Mouse (Mus musculus): ENCODE measurements around the gene Clcnkb.

Clcnkb gene

DNA sequence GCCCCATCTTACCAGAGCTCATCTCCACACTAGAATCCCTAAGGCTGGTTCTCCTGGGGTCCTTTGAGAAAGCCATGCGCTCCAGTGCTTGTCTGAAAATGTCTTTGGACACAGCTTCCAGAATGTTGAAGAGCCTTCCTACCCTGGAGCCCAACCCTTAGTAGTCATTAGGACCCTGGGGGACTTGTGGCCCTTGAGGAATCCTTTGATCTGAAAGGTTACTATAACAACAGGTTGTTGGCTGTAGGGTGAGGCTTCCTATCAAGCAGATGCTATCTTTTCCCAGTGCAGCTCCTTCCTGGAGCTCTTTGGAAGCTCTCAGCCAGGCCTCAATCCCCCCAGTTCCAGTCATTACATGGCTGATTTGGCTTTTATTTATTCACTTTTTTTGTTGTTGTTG lies 20.2 kb upstream of the Clcnkb start, which contains the start of gene Srarp:
Gene Srarp (minus strand): TSS at position 132 of the 400 bp plus-strand sequence.
- no peak for DNase-seq (ENCODE audit: low read depth, low spot score)

GRCm38 (mm10) chr4:141433191-141433590 lies 17.4 kb upstream of the Clcnkb start:
- DNase-seq (ENCODE audit: low read depth, low spot score): no peak

DNA sequence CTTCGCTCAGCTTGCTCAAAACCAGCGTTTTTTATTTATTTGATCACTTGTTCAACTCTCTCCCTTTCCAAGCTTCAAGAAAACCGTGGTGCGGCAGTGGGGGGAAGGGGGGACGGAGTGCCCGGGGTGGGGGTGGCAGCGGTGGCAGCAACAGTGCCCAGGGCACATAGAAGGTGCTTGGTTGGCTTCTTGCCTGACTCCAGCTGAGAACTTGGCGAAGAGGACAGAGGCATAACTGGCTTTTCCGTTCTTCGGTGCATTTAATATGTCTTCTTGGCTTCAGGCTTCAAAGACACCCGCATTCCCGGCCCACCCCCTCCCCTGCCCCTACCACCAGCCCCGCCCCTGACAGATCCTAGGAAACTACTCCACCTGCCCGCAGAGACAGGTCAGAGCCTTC lies 16.9 kb upstream of the Clcnkb start:
- DNase-seq (ENCODE audit: low read depth, low spot score): no peak

DNA sequence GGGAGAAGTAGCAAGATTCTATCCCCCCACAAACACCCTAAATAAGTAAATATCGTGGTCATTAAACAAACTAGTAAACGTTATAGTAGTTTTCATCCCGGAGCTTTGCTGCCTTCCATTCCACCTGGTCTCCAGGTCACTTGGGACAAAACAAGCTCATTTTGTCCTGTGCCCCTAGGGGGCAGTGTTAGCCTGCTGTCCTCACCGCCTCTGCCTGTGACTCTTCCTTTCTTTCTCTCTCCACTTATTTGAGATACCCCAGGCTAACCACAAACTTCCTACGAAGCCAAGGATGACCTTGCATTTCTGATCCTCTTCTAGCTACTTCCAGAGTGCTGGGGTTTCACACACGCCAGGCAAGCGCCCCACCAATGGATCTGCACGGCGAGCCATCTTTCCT lies 15.2 kb upstream of the Clcnkb start:
- DNase-seq (ENCODE audit: low read depth, low spot score): peak; percentile 86

- peak; percentile 48 for DNase-seq (ENCODE audit: low read depth, low spot score)
Measured at GRCm38 (mm10) chr4:141429847-141430246, 14.0 kb upstream of the Clcnkb start.

- DNase-seq (ENCODE audit: low read depth, low spot score): no peak
Measured at GRCm38 (mm10) chr4:141429381-141429780, 13.6 kb upstream of the Clcnkb start.

DNA sequence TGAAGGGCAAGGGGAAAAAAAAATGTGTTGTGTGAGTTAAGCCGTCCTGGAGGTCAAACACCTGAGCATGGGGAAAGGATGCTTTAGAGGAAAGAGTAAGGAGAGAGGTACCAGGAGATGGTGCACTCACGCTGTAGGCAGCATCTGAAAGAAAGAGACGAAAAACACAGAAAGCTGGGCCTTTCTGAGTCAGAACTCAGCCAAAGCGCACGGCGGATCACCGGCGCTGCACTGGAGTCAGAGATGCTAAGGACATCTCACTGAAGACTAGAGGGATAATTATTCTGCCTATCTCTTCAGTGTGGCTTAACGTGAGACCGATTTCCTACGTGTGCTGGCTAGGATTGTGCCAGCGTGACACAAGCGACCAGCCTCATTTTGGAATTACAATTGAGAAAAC lies 12.1 kb upstream of the Clcnkb start:
- no peak for DNase-seq (ENCODE audit: low read depth, low spot score)

GRCm38 (mm10) chr4:141426796-141427745 lies 11.3 kb upstream of the Clcnkb start:
- DNase-seq (ENCODE audit: low read depth, low spot score): no peak

- peak; percentile 93 for DNase-seq (ENCODE audit: low read depth, low spot score)
Measured at GRCm38 (mm10) chr4:141425484-141426479, 10.0 kb upstream of the Clcnkb start.

- DNase-seq (ENCODE audit: low read depth, low spot score): no peak
Measured at GRCm38 (mm10) chr4:141423691-141424431, 8.0 kb upstream of the Clcnkb start.

GRCm38 (mm10) chr4:141423288-141423687 lies 7.5 kb upstream of the Clcnkb start:
- no peak for DNase-seq (ENCODE audit: low read depth, low spot score)

DNA sequence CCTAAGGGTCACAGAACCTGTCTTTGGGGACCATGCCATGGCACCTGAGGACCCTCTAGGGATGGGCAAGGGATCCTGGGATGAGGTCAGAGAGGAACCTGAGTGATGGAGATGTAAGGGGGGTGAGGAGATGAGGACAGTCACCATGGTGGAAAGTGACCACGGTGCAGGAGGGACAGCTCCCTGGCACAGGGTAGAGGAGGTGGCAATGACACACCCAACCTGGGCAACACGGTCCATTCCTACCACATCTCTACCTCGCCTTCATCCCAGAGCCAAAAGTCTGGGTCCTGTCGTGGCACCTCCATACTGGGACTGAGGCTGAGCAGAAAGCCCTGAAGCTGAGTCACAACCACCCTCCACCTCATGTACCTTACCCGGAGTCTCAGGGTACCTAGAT lies 7.0 kb upstream of the Clcnkb start:
- DNase-seq (ENCODE audit: low read depth, low spot score): no peak

DNA sequence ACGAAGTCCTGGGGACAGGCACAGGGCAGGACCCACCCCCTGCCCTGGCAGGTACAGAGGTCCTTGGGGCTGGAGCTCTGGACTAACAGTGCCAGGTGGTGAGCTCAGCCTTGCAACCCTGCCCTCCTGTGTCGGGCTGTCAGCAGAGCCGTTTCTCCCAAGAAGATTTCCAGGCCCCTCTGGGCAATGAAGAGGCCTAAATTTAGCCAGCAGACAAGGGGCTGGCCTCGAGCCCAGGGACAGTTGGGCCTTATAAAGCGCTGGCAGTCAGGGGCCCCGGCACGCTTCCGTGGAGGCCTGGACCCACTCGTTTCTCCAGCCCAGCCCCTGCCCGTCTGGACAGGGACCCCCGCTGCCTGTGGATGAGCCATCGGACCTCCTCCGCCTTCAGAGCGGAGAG lies 5.6 kb upstream of the Clcnkb start:
- DNase-seq (ENCODE audit: low read depth, low spot score): no peak

DNA sequence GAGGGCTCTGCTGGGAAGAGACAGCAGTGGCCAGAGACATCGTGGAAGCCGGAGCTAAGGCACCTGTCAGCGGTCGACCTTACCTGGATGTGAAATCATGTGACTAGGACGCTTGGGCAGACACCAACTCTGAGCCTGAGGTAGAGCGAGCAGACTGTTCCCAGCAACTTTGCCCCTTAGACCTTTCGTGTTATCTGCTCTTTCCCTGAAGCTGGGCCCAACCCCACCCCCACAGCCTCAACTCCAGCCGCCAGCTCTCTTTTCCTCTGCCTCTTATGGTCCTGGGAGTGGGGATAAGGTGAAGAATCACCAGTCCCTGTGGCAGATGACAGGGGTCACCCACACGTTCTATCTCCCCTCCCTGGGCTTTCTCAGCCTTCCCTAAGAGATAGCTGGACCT lies 5.1 kb upstream of the Clcnkb start:
- no peak for DNase-seq (ENCODE audit: low read depth, low spot score)

- no peak for DNase-seq (ENCODE audit: low read depth, low spot score)
Measured at GRCm38 (mm10) chr4:141420192-141420829, 4.5 kb upstream of the Clcnkb start, which contains the start of gene Hspb7. TSS of gene Hspb7 (plus strand) at chr4:141420779.

- DNase-seq (ENCODE audit: low read depth, low spot score): peak; percentile 68
Measured at GRCm38 (mm10) chr4:141419398-141420191, 3.8 kb upstream of the Clcnkb start.

DNA sequence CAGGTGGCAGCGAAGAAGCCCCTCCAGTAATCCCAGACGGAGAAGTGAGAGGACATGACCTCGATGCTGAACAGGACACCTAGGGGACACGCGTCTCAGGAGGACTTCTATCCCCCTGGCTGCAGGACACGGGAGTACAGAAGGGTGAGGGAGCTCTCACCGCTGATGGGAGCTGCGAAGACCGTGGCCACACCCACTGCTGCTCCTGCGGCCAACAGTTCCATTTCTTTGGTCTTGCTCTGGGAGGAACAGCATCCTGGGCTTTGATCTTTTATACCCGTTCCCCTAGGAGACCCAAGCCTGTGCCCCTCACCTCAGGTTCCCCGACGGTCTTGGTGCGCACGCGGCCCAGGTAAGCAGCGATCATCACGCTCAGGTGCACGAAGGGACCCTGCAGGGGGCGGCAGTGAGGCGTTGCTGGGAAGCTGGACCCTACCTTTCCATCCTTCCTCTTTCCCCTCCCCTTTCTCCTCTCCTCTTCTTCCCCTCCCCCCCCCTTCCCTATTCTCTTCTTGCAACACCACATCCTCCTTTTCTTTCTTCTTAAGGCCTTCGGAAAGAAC lies 4.3 kb downstream of the Clcnkb start:
- no peak for DNase-seq (ENCODE audit: low read depth, low spot score)

GRCm38 (mm10) chr4:141408577-141408976 lies 7.2 kb downstream of the Clcnkb start:
- no peak for DNase-seq (ENCODE audit: low read depth, low spot score)

DNA sequence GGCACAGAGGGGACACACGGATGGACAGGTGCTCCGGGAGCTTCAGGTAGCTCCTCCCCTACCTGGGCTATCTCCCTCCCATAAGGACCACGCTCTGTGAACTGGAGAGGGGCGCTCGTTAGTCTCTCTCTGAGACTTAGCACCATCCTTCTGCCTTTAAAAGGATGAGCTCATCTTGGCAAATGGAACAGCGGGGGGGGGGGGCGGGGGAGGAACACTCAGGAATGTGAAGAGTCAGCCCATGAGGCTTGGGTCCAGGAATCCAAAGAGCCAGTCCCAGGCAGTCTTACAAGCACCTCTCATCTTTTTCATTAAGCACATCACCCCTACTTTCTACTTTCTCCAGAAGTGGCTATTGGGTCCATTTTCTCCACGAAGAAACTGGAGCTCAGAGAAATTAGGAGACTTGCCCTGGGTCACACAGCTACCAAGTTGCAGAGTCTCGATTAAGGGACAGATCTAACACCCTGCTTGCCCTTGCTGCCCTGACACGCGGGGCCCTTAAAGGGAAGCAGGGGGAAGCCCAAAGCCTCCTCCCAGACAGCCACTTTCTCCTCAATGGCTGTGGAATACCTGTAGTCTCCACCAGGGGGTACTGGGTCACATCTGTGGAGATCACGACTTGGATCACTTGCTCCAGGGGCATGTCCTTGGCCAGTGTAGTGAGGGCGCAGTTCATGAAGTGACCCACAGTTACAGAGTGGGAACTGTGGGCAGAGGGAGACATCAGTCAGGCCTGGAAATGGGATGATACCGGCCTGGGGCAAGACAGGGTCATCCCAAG lies 9.1 kb downstream of the Clcnkb start:
- peak; percentile 31 for DNase-seq (ENCODE audit: low read depth, low spot score)

Data from brain, adult 2 months (tissue).